Mouse (Mus musculus) erythroblast, embryonic 14.5 days (primary cell): ENCODE measurements around the gene Robo2.

Experiments
- GATA1 ChIP-seq: IDR thresholded peaks from 2 replicates; pipeline ENCODE4 v1.6.1; 2012; ENCODE audit warnings: low read length, inconsistent platforms, mixed read lengths
- TAL1 ChIP-seq: IDR thresholded peaks from 3 replicates; pipeline ENCODE4 v1.6.1; 2012; ENCODE audit warnings: low read length, inconsistent platforms, mixed read lengths

GRCm38 (mm10) chr16:74258241-74258640 is 153.4 kb downstream of the Robo2 start:
- TF ChIP-seq GATA1: no peak
- TF ChIP-seq TAL1: no peak
